Mouse (Mus musculus) heart, postnatal 0 days (tissue): ENCODE data around the gene Vmn1r221.
"Not testable (repeated sequence)": the region's sequence is repeated elsewhere in the genome, so short reads cannot be mapped to it uniquely, and the experiment has no call there.

Experiments
- CTCF ChIP-seq: IDR thresholded peaks from 2 replicates; pipeline ENCODE4 v1.5.1; 2016; ENCODE audit warnings: antibody characterized with exemption, control low read depth, low read depth
- EP300 ChIP-seq: IDR thresholded peaks from 2 replicates; pipeline ENCODE4 v1.6.1; 2016; ENCODE audit warnings: antibody characterized with exemption, low read depth

DNA sequence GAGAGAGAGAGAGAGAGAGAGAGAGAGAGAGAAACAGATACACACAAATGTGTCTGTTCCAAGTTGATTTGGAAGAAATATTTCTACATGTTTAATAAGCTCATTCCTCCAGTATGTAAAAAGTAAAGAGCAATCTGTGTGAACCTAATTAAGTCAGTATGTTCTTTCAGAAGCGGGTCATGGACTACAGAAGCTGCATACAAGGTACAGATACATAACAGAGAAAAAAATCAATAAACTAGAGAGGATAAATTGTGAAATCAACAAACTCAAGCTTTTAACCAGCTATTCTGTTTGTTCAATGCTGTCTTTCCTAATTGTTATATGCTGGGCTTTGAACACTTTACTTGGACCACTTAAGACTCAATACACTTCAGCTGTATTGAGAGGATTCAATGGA lies 10.0 kb upstream of the Vmn1r221 start:
- TF ChIP-seq EP300, CTCF: not testable (repeated sequence)
